Mouse (Mus musculus) mouse trophoblast stem cell (cell line): ENCODE results near the gene Eif1b.
"Not testable (repeated sequence)": the region's sequence is repeated elsewhere in the genome, so short reads cannot be mapped to it uniquely, and the experiment has no call there.

Experiments
- in situ Hi-C, 2 experiments: fragments of 300-500 bp; cut with MseI, MboI; formaldehyde crosslinking; loops; 2 replicates in 1 of 2; 3 replicates in 1 of 2; pipeline ENCODE4 v1.15.1; 2025

Gene Eif1b

GRCm38 (mm10) chr9:120519469-120520125 lies 27.6 kb downstream of the Eif1b start:
- in situ Hi-C loops: no loop called here

- in situ Hi-C loops: no loop called here
Measured at GRCm38 (mm10) chr9:120521161-120521560, 29.1 kb downstream of the Eif1b start.

GRCm38 (mm10) chr9:120527270-120527669 lies 35.2 kb downstream of the Eif1b start:
- in situ Hi-C loops: no loop called here

GRCm38 (mm10) chr9:120527919-120528318 lies 35.9 kb downstream of the Eif1b start:
- in situ Hi-C loops: no loop called here

GRCm38 (mm10) chr9:120528815-120529510 lies 36.9 kb downstream of the Eif1b start:
- in situ Hi-C loops: no loop called here

- in situ Hi-C loops: no loop called here
Measured at GRCm38 (mm10) chr9:120530471-120530870, 38.4 kb downstream of the Eif1b start.

GRCm38 (mm10) chr9:120532062-120532461 lies 40.0 kb downstream of the Eif1b start:
- in situ Hi-C loops: no loop called here

- in situ Hi-C loops: no loop called here
Measured at GRCm38 (mm10) chr9:120532691-120533090, 40.7 kb downstream of the Eif1b start.

GRCm38 (mm10) chr9:120533446-120533950 lies 41.5 kb downstream of the Eif1b start:
- in situ Hi-C loops: not testable (repeated sequence)

- in situ Hi-C loops: no loop called here
Measured at GRCm38 (mm10) chr9:120539662-120540251, 47.7 kb downstream of the Eif1b start, which contains the start of gene Entpd3. TSS of gene Entpd3 (plus strand) at chr9:120539818.

GRCm38 (mm10) chr9:120541411-120541810 lies 49.4 kb downstream of the Eif1b start:
- in situ Hi-C loops: no loop called here

- in situ Hi-C loops: no loop called here
Measured at GRCm38 (mm10) chr9:120542241-120542640, 50.2 kb downstream of the Eif1b start.
